Mouse (Mus musculus) liver, embryonic 14.5 days (tissue): Measurements from ENCODE around the gene Polr1c.

Source experiments
- CTCF ChIP-seq: IDR thresholded peaks from 2 replicates; pipeline ENCODE4 v1.5.1; 2016; ENCODE audit warnings: antibody characterized with exemption, low read depth, control low read depth
- EP300 ChIP-seq: IDR thresholded peaks from 2 replicates; pipeline ENCODE4 v1.6.1; 2016; ENCODE audit warnings: antibody characterized with exemption, low read depth

DNA sequence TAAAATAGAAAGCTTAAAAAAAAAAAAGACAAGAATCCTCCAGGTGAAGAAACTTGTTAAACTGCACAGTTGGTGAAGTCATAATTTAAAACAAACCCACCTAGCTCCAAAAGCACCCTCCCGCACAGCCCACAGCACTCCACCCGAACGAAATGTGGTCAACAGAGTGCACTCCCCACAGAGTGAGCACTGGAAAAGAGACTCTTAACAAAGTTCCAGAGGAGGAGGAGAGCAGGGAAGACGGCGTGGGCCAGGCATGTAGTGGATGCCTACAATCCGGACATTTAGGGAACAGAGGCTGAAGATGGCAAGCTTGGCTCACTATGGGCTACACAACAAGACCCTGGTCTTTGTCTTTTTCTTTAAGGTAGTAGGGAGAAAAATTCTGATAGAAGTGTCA is 27.2 kb upstream of the Polr1c start:
- no peak for TF ChIP-seq CTCF
- TF ChIP-seq EP300 = no peak
